Mouse (Mus musculus) large intestine, adult 2 months (tissue): ENCODE measurements around the gene Nppc. TPM values are rescaled to one million over a fixed set of nuclear protein-coding genes. Genes with fewer than 3 reads are reported as not detected.
A peak's percentile ranks its signal among the peaks of the same experiment; 100 is the strongest.

Experiments
- DNase-seq: peaks from one replicate; pipeline ENCODE4 v3.0.0-alpha.2; 2012; ENCODE audit warnings: low read depth, low spot score
- WGBS: fragments of 180-500 bp; shearing (Covaris S2); methylation state at CpG from one replicate; pipeline ENCODE4 v1.1.7; 2018; 5-methylcytosine and 5-hydroxymethylcytosine counted together
- polyA plus RNA-seq: library from polyadenylated mRNA; depleted of rRNA; stranded (reverse); fragments of >200 nt; gene quantifications from 2 replicates; pipeline ENCODE4 v1.2.3, GENCODE M21; 2012; rRNA removed

Nppc gene
- polyA plus RNA-seq = 0.36 TPM in 1 of 2 replicates, not detected in the other

DNA sequence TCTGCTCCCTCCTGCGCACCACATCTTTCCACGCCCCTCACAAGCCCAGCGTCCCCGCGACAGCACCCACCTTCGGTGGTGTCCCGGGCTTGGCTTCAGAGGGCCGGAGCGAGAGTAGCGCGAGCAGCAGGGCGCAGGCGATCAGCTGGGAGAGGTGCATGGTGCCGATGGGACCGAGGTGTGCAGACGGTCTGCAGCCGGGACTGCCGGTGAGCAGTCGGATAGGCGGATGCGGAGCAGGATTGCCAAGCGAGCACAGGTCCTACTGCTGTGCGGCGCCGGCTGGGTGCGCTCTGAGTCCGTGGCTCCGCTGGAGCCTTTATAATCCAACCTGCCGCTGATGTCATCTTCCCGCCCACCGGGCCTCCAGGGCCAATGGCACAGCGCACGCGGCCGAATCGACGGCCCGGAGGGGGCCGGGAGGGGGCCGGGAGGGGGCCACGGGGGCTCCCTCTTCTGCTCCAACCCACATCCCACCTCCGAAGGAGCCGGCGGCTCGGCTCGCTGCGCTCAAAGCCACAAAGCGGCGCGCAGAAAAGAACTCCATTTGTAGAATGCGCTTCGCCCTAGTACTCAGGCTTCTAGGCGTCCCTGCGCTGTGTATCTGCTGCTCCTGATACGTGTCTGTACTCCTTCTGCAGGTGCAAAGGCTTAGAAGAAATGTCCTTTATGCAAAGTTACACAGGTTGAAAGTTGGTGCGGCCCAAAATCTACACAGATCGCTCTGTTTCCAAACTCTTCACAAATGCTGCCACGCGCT is at the start of gene Nppc:
Gene Nppc, minus strand, starts transcription at position 293 of the 760 bp plus-strand sequence.
- 5% methylated on average over 59 of the region's 59 CpGs for WGBS
- DNase-seq = no peak

DNA sequence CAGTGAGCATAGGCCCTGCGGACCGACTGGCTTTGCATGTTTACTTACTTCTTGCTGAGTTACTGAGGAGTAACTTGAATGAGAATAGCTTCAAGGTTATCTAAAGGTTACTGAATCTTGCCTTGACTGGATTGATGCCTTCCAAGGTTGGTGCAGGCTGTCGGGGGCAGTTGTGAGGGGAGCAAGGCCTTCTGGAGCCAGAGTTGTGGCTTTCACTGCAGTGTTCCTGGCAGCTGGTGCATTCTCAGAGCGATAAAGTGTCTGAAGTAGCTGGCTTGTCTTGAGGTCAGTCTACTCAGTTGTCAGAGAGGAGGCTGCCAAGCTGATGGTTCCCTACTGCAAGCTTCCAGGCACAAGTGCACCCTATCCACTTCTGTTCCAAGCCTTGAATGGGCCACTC is 49.0 kb upstream of the Nppc start:
- WGBS = 83% methylated on average over 4 of the region's 4 CpGs
- no peak for DNase-seq

DNA sequence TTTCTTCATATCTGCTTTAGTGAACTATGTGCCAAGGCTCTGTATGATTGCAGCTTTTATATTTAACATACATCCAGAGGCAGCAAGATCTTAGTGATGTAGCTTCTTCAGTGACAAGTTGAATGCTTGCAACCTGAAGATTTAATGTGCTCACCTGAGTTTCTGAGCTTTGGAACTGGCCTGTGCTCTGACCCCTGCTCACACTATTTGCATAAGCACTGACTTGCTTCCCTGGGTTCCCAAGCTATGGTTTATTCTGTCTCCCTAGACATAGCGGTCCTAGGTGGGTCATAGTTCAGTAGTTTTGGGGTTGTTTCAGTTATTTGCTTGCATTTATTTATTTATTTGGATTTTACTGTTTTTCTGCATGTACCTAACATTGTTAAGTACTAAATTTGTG is 47.8 kb upstream of the Nppc start:
- 96% methylated on average over 1 of the region's 1 CpGs for WGBS
- DNase-seq = no peak

DNA sequence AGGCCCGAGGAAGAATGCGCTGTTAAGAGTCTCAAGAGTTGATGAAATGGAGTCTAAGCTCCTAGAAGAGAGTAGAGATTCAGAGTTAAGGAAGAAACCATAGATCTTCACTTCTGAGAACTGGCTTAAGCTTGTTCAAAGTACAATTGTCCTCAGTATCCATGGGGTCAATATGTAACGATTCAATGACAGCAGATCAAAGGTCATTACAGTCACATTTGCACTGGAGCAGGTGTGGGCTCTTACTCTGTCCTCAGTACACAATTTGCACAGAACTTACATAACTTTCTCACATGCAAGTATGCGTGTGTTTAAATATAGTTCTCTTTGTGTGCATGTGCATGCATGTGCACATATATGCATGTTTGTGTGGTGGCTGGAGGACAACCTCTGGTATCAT is 42.7 kb upstream of the Nppc start:
- DNase-seq = no peak
- 69% methylated on average over 4 of the region's 4 CpGs for WGBS

DNA sequence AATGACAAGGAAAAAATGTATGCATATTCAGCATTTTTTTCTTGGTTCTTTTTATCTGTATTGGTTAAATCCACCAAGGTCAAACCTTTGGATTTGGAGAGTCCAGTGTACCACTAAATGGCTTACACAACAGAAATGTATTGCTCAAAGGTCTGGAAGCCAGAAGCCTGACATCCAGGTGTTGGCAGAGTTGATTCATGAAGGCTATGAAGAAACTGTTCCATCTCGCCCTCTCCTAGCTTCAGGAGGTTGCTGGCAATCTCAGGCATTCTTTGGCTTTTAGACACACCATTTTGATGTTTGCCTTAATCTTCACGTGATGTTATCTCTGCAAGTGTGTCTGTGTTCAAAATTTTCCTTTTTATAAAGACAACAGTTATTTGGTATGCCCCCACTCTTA is 41.7 kb upstream of the Nppc start:
- DNase-seq = no peak
- WGBS = 93% methylated on average over 2 of the region's 2 CpGs

DNA sequence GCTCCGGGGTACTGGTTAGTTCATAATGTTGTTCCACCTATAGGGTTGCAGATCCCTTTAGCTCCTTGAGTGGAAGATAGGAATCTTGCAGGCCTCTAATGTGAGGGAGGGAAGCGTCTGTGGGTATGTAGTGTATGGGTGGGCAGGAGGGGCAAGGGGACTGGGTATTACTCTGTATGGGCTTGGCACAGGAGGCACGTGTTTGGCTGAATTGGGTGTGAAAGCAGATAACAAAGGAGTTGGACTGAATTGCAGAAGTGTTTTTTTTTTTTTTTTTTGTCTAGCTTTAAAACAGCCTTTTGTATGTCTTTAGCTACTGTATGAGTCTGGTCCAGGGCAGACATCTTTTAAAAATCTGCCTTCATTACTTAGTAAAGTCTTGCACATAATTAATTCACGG is 39.2 kb upstream of the Nppc start:
- WGBS = 90% methylated on average over 4 of the region's 4 CpGs

DNA sequence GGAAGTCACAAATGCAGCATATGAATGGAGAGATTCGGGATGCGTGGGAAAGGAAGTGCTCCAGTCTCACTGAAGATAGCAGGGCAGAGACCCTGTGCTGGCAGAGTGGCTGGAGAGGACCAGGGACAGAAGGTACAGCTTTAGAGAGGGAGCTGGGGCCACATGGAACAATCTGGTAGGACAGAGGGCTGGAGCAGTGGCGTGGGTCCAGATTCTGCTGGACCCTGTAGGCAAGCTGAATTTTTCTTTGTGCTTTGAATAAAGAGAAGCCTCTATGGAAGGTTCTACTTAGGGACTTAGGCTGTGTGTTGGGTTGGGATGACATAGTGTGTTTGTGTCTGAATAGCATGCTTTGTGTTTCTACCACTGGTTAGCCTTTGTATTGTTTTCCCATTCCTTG is 35.1 kb upstream of the Nppc start:
- DNase-seq = no peak
- WGBS = 86% methylated on average over 3 of the region's 3 CpGs

More for the DNA sequence above, 39.2 kb upstream of the Nppc start:
- no peak for DNase-seq

DNA sequence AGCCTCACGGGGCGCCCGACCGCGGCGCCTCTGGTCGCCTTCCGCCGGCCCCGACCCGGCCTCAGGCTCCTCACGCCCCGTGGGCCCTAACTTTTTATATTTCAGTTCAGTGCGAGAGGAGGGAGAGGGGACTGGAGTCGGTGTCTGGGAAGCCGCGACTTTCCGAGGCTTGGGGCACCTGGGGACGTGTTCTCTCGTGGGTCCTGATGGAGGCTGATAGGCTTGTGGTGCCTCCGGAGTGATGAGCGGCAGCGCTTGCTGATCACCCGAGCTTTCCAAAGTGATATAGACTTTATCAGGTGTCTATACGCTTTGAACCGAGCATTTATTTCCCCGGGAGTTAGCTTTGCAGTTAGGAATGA is 33.6 kb upstream of the Nppc start:
- WGBS = 1% methylated on average over 27 of the region's 27 CpGs

DNA sequence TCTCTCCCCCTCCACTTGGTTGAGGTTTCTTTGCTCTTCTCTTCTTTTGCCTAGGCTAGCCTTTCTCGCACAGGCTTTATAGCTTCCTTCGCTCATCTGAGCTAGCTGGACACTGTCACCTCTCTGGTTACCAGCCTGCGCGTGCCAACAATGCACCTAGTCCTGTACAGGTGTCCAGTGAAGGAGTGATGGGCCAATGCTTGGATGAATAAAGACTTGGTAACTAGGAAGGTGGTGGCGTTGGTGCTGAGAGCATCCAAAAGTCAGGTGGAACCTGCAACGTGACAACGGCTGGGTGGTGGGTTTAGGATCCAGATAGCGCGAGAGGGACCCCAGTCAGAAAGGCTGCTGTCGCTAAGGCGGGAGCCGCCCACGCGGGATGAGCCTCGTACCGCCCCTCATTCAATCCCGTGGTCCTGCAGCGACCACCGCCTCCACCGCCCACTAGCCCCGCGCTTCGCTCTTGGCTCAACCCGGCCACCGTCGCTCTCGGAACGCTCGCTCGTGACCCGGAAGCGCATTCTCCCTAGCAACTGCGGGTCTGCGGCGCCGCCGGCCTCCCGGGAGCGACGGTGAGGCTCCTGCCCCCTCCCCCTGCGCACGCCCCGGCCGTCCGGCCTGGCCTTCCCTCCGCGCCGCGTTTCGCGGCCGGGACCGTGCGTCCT is 33.1 kb upstream of the Nppc start, which contains the start of gene Dis3l2:
Gene Dis3l2, plus strand, starts transcription at position 509 of the 665 bp plus-strand sequence.
- WGBS = 2% methylated on average over 54 of the region's 54 CpGs
- DNase-seq = peak; percentile 38

More for the DNA sequence above, 33.6 kb upstream of the Nppc start:
- peak; percentile 10 for DNase-seq

DNA sequence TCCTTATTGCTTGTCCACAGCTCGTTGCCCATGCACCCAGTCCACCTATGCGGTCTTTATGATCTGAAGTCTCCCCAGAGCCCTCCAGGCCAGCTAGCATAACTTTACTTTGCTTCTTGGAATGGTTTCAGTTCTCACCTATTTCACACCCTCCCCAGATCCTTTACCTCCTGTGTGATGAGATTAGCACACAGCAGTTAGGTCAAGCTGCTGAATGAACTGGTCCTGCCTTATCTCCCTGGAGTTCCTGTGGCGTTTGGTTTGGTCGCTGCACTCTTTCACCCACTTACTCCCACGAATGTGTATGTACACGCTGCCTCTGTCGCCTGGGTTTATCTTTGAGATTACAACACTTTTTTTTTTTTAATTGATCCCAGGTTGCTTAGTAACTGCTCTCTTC is 30.0 kb upstream of the Nppc start:
- no peak for DNase-seq
- 49% methylated on average over 7 of the region's 7 CpGs for WGBS

DNA sequence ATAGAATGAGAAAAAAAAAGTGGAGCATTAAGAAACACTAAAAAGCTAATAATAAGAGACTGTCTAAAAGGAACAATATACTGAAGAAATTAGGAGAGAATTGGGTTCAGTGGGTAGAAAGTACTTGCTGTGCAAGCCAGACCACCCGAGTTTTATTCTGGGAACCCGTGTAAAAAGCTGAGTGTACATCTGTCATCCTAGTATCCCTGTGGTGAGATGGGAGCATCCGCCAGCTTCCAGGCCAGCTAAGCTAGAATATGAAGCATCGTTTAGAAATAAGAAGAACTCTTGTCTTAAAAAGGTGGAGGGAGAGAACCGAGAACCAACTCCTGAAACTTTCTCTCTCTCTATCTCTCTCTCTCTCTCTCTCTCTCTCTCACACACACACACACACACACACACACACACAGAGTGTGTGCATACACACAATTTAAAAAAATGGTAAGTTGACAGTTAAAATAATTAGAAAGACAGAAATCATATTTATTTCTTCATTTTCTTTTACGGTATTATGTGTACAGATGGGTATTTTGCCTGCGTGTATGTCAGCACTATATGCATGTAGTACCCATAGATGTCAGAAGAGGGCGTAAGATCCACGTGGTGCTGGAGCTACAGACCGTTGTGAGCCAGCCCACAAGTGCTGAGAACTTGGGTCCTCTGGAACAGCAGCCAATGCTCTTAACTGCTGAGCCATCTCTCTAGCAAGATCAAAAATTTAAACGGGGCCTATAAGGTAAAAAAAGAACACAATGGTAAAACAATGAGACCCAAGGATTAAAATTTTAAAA is 29.2 kb upstream of the Nppc start:
- DNase-seq = no peak
- 71% methylated on average over 11 of the region's 11 CpGs for WGBS

DNA sequence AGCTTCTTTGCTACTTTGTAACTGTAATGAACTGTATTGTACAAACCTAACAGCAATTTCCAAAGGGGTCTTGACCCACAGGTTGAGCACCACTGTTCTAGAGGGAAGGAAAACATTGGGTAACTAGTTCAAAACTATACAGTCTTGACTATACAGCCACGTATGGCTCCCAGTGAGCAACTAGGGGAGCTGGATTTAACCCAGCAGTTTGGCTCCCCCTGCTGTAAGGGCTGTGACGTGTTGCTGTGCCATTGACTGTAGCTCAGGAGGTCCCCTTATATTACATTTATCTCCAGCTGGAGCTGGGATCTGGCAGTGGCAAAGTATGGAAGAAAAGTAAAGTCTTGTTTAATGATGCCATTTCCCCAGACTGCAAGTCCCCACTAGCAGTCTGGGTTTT is 28.4 kb upstream of the Nppc start:
- no peak for DNase-seq
- 13% methylated on average over 2 of the region's 2 CpGs for WGBS

DNA sequence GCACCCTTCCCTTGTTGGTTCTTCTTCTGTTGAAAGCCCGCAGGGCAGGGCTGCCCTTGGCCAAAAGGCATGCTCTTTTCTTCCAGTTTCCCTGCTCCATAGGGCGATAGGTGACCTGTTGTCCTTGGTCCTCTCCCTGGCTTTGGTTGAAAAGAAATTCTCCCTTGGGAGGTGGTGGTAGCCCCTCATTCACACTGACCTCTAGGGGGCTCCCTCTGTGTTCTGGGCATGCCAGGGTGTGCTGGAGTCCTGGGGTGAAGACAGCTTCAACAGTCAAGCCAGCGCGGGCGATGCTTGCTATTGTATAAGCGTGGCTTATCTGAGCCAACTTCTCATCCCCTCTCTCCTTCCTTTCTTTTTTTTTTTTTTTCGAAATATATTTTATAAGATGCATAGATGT is 26.6 kb upstream of the Nppc start:
- 47% methylated on average over 7 of the region's 7 CpGs for WGBS
- DNase-seq = no peak

DNA sequence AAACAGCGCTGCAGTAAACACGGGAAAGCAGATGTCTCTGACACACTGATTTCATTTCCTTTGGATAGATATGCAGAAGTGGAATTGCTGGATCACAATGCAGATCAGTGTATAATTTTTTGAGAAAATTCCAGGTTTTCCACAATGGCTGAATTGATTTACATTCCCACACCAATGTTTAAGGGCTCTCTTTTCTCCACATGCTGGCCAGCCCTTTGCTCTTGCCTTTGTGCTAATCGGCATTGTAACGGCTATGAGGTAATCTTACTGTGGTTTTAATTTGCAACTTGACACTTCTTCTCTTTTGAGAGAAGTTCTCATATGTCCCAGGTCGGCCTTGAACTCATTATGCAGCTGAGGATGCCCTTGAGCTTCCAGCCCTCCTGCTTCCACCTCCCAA is 20.7 kb upstream of the Nppc start:
- no peak for DNase-seq
- WGBS = 69% methylated on average over 5 of the region's 5 CpGs

DNA sequence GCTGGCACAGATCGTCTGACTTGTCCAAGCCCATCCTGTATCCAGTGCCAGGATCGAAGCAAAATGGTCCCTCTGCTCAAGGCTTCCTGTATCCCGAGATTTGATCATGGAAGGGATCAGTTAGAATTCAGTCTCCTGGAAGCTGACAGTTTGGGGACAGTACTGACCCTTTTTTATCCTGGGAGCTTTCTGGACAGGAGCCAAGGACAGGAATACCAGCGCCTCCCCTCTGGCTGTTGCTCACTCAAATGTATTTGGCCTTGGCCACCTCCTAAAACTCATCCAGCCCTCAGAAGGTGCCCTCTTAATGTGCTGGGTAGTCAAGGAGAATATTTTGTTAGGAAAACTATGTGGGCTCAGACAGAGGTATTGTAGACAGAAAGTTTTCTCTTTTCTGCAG is 16.9 kb upstream of the Nppc start:
- no peak for DNase-seq
- WGBS = 80% methylated on average over 4 of the region's 4 CpGs

DNA sequence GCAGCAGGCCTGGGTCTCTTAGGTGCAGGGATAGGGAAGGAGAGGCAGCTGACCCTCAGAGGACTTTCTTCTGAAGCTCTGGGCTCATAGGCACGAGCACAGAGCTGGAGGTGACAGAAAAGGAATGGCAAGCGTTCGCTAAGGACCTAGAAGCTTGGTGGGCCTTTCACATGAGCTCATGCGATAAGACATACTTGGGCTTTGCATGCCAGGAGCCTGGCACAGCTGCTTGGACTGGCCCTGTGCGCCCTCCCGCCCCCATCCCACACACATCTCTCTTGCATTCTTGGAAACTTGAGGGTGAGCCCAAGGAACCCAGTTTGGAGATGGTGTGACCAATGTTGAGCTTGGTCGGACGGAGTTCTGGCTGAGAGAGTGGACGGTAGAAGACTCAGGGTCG is 8.3 kb upstream of the Nppc start:
- no peak for DNase-seq
- 86% methylated on average over 10 of the region's 10 CpGs for WGBS

DNA sequence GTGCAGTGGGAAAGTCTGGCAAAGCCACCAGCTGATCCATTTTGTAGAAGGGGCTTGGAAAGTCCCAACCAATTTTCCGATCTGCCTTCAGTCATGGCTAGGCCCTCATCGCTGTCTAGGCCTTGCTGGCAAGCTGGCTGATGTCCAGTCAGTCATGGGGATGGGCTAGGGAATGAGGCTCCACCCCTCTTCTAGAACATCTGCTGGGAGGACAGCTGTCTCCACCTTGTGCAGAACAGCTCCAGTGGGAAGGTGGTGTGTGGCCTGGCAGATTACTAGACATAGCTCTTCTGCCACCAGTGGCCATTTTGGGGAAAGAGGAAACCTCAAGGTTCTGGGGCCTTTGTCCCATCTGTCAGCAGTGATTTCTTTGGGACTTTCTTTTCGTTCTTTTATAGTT is 7.3 kb upstream of the Nppc start:
- no peak for DNase-seq
- 60% methylated on average over 3 of the region's 3 CpGs for WGBS

DNA sequence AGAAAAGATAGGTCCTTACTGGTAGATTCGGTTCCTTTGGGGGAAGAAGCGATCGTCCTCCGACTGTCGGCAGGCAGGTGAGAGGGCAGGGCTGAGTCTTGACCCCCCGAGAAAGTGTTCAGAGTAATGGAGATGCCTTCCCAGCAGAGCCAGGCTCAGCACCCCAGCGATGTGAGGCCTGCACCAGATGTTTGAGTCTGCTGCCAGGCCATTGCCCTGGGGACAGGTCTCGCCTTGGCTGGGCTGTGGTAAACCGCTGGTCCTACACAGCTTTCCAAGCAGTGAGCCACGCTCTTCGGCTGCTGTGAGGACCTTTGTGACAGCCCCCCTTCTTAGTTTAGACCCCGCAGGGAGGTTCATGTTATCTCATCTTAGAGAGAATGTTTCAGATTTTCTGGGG is 4.8 kb upstream of the Nppc start:
- WGBS = 80% methylated on average over 12 of the region's 12 CpGs
- DNase-seq = no peak

DNA sequence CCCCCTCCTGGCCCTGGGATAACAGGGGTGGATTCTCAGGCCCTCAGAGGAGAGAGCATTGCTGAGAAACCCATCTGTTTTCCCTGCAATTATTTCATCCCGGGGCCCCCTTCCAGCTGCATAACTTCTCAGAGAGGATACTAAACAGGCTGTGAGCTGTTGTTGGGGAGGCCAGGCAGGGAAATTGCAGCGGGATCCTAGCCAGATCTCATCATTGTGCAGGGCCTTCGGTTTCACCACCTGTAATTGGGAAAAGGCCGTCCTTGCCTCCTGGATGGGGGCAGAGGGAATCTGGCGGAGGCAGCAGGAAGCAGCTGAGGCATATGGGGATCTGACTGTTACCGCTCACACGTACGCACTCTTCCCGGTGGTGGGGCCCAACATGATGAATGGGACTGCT is 4.0 kb upstream of the Nppc start:
- DNase-seq = no peak
- 67% methylated on average over 9 of the region's 9 CpGs for WGBS

DNA sequence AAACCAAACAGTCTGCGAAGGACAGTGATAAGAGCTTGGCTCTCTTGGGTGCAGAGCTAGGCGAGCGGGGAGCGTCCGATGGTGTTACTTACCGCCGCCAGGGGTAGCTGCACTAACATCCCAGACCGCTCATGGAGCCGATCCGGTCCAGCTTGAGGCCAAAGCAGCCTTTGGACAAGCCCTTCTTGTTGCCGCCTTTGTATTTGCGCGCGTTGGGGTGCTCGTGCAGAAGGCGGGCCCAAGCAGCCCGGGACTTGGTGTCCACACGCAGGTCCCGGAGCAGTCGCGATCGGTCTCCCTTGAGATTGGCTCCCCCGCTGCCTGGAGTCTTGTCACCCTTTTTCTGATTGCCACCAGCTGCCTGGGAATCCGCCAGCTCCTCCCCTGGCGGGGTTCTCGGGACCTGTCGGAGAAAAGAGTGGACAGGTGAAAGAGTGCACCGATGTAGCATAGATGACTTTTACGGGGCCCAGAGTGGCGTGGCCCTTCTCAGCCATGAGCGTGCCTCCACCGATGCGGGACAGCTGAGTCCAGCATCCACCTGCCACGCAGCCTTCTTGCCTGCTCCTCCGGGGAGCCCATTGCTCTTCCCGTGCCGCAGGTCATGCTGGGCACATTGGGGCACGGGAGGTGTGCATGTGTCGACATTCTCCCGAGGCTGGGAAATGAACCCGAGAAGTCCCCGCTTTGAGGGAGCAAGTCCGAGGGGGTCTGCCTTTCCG is 658 bp downstream of the Nppc start:
- WGBS = 1% methylated on average over 44 of the region's 44 CpGs
- DNase-seq = peak; percentile 24
